Mouse (Mus musculus) c-Kit-positive CD71-negative TER-119-negative erythroid progenitor cells, embryonic 14.5 days (primary cell): ENCODE measurements around the gene Irak4.
A peak's percentile ranks its signal among the peaks of the same experiment; 100 is the strongest.

Source experiments
- DNase-seq: peaks from one replicate; pipeline ENCODE4 v3.0.0-alpha.2; 2013; ENCODE audit warnings: low read depth

Gene Irak4

GRCm38 (mm10) chr15:94543409-94544051, at the start of gene Irak4, which contains the start of gene Pus7l:
TSS of gene Irak4 (plus strand) at chr15:94543643.
TSS of gene Pus7l (minus strand) at chr15:94543547.
- peak; percentile 94 for DNase-seq

- no peak for DNase-seq
Measured at GRCm38 (mm10) chr15:94494445-94494844, 49.0 kb upstream of the Irak4 start.

DNA sequence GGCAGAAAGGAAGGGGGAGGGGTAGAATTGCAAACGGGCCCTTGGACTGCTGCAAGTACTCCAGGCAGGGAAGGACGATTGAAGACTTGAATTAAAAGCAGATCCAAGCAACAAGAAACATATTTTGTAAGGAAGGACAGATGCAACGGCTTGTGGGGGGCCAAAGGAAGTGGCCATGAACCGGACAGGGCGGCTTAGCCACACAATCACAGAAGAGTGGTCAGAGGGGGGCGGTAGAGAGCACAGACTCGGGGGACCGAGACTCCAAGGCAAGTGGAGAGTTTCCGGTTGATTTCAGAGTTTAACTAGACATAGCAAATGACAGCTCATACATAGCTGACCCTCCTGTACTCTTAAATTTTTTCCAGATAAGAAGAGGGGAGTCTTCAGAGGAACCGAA, 47.5 kb upstream of the Irak4 start:
- no peak for DNase-seq

DNA sequence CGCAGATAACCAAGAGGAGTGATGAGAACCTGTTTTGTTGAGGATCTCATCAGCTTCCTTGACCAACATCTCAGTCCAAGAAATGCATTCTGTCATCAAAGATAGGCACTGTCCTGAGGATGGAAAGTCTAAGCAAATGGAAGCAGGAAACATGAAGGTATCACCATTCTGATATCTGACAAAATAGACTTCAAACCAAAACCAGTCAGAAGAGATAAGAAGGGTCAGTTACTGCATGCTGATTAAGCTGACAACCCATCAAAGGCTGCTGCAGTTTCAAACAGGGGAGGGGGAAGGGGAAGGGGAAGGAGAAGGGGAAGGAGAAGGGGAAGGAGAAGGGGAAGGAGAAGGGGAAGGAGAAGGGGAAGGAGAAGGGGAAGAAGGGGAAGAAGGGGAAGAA, 44.2 kb upstream of the Irak4 start:
- DNase-seq, result no peak

DNA sequence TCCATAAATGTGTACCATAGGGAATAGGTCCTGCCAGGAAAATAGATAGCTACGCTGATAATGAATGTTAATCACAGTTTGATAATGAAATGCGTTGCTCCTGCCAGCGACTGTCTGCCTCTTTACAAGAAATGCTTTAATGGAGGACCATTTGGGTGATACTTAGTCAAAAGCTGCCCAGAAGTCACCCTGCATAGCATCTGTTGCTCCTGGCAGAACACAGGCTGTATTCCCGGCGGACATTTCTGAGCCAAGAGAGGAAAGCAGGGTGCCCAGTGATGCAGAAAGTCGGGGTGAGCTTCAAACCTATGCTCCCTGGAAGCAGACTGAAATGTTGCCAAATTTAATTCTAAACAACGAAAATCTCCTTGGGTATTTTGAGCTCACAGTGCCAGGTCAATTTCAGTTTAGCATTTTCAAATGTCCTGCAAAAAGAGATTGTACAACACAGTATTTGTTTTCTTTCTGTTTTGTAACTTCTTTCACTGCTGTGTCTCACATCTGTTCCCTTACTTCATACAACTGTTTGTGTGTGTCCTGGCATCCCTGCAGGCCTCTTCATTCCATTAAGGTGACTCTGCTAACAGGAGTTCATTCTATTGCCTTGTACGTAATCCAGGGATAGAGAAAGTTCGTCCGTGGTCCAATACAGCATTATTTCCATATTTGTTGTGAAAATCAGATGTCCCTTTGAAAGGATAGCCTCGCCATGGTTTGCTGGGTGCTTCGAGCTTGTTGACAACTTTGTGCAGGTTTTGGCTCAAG, 39.8 kb upstream of the Irak4 start:
- DNase-seq, result no peak

DNA sequence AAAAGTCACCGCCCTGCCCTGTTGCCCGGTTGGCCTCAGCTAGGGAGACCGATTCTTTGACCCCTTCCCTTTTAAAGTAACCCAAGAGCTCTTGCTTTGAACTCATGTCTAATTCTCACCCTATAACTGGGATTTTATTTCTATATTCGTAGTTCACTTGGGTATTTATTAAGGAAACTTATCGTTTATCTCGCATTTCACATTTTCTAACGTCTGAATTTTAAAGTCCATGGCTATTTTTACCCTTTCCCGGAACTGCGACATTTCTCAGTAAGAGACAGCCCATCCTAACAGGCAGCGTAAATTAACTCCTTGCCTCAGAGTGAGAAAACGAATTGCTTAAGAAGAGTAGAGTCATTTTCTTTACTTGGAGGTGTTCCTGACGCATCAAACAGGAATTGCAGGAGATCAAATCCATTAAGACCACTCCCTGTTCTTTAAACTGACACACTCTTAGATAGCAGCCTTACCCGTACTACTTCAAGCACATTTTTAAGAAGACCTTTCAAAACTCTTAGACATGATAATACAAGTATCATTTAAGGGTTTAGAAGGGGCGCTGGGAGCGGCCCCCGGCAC, 25.4 kb upstream of the Irak4 start:
- no peak for DNase-seq

DNA sequence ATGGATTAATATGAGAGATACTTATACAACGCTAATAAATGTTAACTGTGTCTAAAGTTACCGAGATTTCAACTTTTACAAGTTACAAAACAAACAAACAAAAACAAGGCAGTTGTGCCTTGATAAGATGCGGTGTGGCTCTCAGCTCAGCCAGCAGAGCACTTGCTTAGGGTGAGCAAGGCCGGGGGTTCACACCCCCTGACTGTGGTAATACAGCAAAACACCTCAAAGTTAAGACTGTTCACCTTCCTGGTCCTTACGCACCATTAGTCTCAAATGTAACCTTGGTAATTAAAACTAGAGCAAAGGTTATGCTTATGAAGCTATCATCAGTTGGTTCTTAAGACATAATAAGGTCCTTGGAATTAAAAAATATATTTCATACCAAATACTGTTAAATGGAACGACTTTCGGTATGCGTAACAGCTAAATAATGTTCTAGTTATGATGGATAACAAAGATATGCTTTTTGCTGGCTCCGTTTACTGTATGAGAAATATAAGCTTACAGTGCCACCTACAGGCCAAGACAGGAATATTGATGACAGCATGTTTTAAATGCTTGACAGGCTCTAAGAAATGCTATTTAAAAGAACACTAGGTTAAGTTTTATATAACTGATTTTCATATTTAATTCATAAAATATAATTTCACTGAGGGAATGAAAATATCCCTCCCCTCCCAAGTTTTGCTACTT, 23.1 kb upstream of the Irak4 start:
- DNase-seq, result peak; percentile 63

GRCm38 (mm10) chr15:94520959-94521358, 22.5 kb upstream of the Irak4 start:
- DNase-seq, result no peak

- DNase-seq, result no peak
Measured at GRCm38 (mm10) chr15:94523251-94523650, 20.2 kb upstream of the Irak4 start.

- no peak for DNase-seq
Measured at GRCm38 (mm10) chr15:94524956-94525355, 18.5 kb upstream of the Irak4 start.

GRCm38 (mm10) chr15:94530519-94530918, 12.9 kb upstream of the Irak4 start:
- no peak for DNase-seq

GRCm38 (mm10) chr15:94532306-94532705, 11.1 kb upstream of the Irak4 start:
- no peak for DNase-seq

- no peak for DNase-seq
Measured at GRCm38 (mm10) chr15:94532956-94533355, 10.5 kb upstream of the Irak4 start.

DNA sequence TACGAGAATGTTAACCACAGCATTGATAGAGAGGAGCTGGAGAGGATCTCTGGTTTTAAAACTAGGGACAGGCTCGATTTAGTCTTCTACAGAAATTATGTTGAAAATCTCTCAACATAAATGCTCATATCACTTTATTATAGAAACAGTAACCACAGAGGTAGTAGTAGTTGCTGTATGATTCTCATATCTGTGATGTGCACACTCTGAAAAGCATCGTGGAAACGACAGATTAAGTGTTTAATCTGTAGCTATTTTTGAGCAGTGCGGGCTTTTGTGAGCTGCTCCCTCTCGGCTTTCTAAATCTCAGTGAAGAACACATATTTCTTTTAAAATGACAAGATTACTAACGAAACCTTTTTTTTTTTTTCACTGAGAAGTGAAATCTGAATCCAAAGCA, 7.9 kb upstream of the Irak4 start:
- no peak for DNase-seq

GRCm38 (mm10) chr15:94539296-94539695, 4.1 kb upstream of the Irak4 start:
- DNase-seq, result no peak

- DNase-seq, result no peak
Measured at GRCm38 (mm10) chr15:94542567-94543408, 655 bp upstream of the Irak4 start.

DNA sequence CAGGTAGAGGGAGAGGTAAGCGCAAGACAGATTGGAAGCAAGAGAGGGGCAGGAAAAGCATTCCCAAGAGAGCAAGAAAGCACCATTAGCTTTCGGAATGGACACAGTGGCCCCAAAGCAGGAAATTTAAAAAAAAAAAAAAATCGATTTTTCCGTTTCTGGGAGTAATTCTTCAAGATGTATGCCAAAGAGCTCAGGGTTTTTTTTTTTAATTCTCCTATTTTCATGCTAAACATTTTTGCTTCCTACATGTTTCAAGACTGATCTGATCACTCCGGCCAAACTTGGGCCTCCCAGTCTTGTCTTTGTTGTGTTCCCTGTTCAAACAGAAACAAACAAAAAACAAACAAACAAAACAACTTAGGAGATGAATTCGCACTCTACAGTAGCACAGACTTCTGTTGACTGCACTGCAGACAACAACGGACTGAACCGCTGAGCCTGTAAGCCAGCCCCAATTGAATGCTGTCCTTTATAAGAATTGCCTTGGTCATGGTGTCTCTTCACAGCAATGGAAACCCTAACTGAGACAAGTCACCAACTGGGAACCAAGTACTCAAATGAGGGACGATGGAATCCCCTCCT, 701 bp downstream of the Irak4 start:
- DNase-seq, result no peak

DNA sequence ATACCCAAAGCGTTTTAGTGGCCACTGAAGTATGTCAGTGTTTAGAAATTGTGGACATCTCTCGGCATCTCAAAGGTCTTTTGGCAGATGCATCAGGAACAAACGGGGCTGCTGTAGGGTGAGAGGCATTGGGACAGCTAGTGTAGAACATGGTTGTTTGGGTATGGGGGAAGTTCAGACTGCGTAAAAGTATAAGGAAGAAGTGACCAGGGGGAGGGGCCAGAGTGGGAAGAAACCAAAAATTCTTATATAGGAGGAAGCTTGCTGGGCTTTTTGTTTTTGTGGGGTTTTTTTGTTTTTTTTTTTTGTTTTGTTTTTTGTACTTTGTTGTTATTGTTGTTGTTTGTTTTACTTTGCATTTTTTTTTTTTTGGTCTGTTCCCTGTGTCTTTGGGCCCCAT, 1.4 kb downstream of the Irak4 start:
- DNase-seq, result no peak

DNA sequence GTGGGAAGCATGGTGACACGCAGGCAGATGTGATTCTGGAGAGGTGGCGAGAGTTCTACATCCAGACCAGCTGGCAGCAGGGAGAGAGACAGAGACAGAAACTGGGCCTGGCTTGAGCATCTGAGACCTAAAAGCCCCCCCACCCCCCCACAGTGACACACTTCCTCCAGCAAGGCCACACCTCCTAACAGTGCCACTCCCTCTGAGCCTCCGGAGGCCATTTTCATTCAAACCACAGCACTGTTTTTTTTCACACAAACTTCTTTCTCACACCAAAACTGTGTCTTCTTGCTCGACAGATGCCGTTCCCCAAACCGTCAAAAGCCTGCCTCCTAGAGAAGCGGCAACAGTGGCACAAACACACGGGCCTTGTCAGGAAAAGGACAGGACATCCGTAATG, 10.1 kb downstream of the Irak4 start:
- DNase-seq, result no peak

- DNase-seq, result peak; percentile 80
Measured at GRCm38 (mm10) chr15:94557442-94557841, 14.0 kb downstream of the Irak4 start.

DNA sequence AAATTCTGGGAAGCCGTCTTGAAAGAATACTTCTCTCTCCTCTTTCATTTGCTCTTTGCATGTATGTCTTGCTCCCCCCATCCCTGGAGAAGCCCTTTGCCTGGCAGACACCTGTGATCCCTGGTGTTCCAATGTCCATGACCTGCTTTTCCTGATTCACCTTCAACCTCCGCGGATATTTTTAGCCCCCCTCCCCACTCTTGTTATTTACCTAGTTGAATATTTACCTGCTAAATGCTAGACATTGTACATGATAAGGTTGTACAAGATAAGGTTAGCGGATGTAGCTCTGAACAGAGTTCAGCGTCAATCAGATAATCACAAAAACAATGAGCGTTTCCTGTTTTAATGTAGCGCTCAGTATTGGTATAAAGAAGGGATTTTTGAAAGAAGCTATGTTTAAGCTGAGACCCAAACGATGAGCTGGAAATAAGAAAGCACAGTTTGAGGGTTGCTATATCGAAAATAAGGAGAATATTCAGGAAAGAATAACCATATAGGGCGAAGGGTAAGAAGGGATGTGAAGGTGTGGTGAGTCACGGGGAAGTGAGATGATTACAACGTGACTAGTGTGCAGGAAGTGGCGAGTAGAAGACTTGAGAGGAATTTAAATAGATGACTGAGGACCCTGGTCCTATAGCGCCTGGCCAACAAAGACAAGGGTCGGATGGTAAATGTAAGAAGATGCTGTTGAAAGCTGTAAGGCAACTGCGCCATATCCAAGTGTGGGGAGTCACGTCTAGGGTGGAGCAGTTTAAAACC, 15.6 kb downstream of the Irak4 start:
- DNase-seq, result no peak
